Mouse (Mus musculus) heart, embryonic 13.5 days (tissue): ENCODE measurements around the gene Mrps23. TPM values are rescaled to one million over a fixed set of nuclear protein-coding genes. Genes with fewer than 3 reads are reported as not detected.
A peak's percentile ranks its signal among the peaks of the same experiment; 100 is the strongest.
"Not testable (repeated sequence)": the region's sequence is repeated elsewhere in the genome, so short reads cannot be mapped to it uniquely, and the experiment has no call there.

Experiments
- ATAC-seq: fragments of 200-750 bp; cut with Nextera tagmentation; 2 replicates; pipeline ENCODE4 v1.8.0; 2017; ENCODE audit warnings: moderate TSS enrichment; ENCODE audit not compliant: insufficient number of reproducible peaks, low FRiP score, low TSS enrichment; ENCODE audit errors: extremely low read depth
- H3K27ac ChIP-seq: fragments of 300-500 bp; sonication (generic); replicated peaks from 2 replicates; pipeline ENCODE4 v1.5.1; 2015; ENCODE audit warnings: moderate library complexity, mild to moderate bottlenecking, inconsistent platforms
- H3K27me3 ChIP-seq: fragments of 300-500 bp; sonication (generic); replicated peaks from 2 replicates; pipeline ENCODE4 v1.6.1; 2015; ENCODE audit warnings: mild to moderate bottlenecking, inconsistent platforms
- H3K36me3 ChIP-seq: fragments of 300-500 bp; sonication (generic); 2 replicates; pipeline ENCODE4 v1.6.1; 2015; ENCODE audit warnings: mild to moderate bottlenecking, inconsistent platforms
- H3K4me1 ChIP-seq: fragments of 300-500 bp; sonication (generic); 2 replicates; pipeline ENCODE4 v1.6.1; 2015; ENCODE audit warnings: inconsistent platforms
- H3K4me2 ChIP-seq: fragments of 300-500 bp; sonication (generic); 2 replicates; pipeline ENCODE4 v1.6.1; 2015; ENCODE audit warnings: inconsistent platforms, mild to moderate bottlenecking, moderate library complexity
- H3K4me3 ChIP-seq: fragments of 300-500 bp; sonication (generic); 2 replicates; pipeline ENCODE4 v1.5.1; 2015; ENCODE audit warnings: moderate library complexity, mild to moderate bottlenecking, inconsistent platforms
- H3K9ac ChIP-seq: fragments of 300-500 bp; sonication (generic); 2 replicates; pipeline ENCODE4 v1.6.1; 2015; ENCODE audit warnings: inconsistent platforms, mild to moderate bottlenecking, moderate library complexity
- H3K9me3 ChIP-seq: fragments of 300-500 bp; sonication (generic); 2 replicates; pipeline ENCODE4 v1.6.1; 2016; ENCODE audit warnings: inconsistent platforms
- WGBS: fragments of 180-500 bp; shearing (Covaris S2); methylation state at CpG from one replicate; pipeline ENCODE4 v1.1.7; 2015; ENCODE audit warnings: mixed read lengths; 5-methylcytosine and 5-hydroxymethylcytosine counted together
- polyA plus RNA-seq: library from polyadenylated mRNA; unstranded; fragments of >200 nt; fragmentation: Nextera tagmentation; extraction: Ambion mirVana; gene quantifications from 2 replicates; pipeline ENCODE4 v1.2.1, GENCODE M21; 2015

Mrps23 gene
- polyA plus RNA-seq, 1 experiment from 2014 or later = 76.0 TPM

DNA sequence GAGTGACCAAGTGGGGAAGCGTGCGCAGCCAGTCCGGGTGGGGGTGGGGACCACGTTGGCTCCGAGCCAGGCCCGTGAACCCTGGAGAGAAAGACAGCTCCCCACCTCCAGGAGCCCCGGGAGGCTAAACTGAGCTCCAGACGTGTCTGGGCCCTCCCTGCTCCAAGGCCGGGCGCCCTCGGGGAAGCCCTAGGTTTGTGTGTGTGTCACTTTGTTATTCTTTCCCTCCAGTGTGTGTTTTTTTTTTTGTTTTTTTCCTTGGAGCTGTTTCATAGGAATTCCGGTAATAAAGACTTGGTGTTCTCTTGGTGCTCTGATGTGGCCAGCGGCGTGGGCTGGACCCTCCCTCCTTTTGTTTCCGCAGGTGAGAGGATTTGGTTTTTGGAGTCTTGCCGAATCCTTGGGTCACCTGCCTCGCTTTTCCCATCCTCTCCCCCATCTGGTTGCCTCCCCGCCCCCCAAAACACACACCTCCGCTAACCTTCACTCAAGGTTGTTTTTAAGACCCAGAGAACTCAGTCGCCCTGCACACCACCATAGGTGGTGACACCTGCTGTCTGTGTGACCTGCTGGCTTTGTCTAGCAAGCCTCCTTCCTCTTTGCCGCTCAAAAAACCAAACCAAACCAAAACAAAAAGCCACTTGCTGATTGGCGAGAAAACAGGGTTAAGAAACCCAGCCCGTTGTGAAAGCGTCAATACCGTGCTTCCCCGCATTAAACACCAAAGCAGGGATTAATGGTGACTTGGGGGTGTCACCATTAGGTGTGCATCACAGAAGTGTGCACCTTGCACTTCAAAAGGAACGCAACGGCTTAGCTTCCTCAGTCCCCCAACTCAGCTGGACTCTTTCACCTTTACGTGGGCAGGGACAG lies 10.1 kb upstream of the Mrps23 start:
- Histone ChIP-seq H3K9ac (peak overlapping the region; percentile 76), H3K9me3 (no peaks in the 10 kb centered on the region), H3K4me3 (peak overlapping the region; percentile 38), H3K4me2 (peak overlapping the region; percentile 69), H3K27ac (no peak overlapping the region), H3K4me1 (peaks cover 47% of the 10 kb centered on the region), H3K36me3 (no peaks in the 10 kb centered on the region), H3K27me3 (peaks cover 50% of the 10 kb centered on the region)
- ATAC-seq = no peak
- 10% methylated on average over 29 of the region's 29 CpGs for WGBS

DNA sequence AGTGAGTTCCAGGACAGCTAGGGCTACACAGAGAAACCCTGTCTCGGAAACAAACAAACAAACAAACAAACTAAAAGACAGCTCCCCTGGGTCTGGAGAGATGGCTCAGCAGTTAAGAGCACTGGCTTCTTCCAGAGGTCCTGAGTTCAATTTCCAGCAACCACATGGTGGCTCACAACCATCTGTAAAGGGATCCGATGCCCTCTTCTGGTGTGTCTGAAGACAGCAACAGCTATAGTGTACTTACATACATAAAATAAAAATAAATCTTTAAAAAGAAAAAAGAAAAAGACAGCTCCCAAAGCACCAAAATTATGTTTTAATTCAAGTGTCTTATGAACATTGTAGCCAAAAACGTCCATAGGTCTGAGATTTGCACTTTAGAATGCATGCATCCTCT lies 8.5 kb upstream of the Mrps23 start:
- not testable (repeated sequence) for H3K9ac ChIP-seq, ATAC-seq, H3K4me3 ChIP-seq, H3K9me3 ChIP-seq, H3K27ac ChIP-seq, H3K4me2 ChIP-seq, H3K36me3 ChIP-seq
- H3K27me3 ChIP-seq = peaks cover 43% of the 10 kb centered on the region
- WGBS = 78% methylated on average over 3 of the region's 3 CpGs
- H3K4me1 ChIP-seq = peaks cover 62% of the 10 kb centered on the region

DNA sequence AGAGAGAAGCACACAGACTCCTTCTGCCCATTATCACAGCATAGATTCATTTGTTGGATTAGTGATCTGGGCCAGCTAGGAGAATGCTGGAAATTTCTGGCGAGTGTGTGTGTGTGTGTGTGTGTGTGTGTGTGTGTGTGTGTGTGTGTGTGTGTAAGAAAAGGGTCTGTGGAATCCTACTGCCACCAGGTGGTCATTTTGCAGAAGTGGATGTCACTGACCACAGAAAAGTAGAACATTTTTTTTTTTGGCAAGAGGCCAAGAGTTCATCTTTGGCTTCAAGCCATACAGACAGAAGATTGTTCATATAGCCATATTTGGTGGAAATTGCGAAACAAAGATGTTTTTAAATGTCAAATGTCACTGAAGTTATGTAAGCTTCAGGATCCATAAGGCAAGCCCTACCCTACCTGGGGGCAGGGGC lies 7.0 kb upstream of the Mrps23 start:
- Histone ChIP-seq H3K9ac (no peak overlapping the region), H3K27me3 (peaks cover 29% of the 10 kb centered on the region), H3K9me3 (no peaks in the 10 kb centered on the region), H3K36me3 (no peaks in the 10 kb centered on the region), H3K4me3 (no peak overlapping the region), H3K27ac (no peak overlapping the region), H3K4me1 (peaks cover 75% of the 10 kb centered on the region), H3K4me2 (no peak overlapping the region)
- WGBS = 3% methylated on average over 2 of the region's 2 CpGs
- ATAC-seq = no peak

DNA sequence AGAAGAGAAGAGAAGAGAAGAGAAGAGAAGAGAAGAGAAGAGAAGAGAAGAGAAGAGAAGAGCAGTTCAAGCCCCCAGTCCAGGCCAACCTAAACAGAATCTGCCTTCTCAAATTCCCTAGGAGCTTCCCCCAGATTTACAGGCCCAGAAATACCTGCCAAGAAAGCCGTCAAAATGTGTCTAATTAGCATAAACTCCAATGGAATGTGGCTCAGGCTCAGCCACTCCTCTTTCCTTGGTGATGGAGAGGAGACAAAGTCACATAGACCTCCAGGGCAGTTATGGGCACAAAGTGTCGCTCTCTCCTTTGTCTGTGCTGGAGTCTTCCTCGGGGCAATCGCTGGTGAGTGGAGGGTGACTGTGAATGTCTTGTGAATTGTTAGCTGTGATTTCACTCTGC lies 6.0 kb upstream of the Mrps23 start:
- Histone ChIP-seq H3K4me1 (peaks cover 75% of the 10 kb centered on the region), H3K4me3 (no peak overlapping the region), H3K9me3 (no peaks in the 10 kb centered on the region), H3K27me3 (peaks cover 18% of the 10 kb centered on the region), H3K9ac (no peak overlapping the region), H3K27ac (no peak overlapping the region), H3K36me3 (no peaks in the 10 kb centered on the region), H3K4me2 (no peak overlapping the region)
- no peak for ATAC-seq
- WGBS = 37% methylated on average over 4 of the region's 4 CpGs

DNA sequence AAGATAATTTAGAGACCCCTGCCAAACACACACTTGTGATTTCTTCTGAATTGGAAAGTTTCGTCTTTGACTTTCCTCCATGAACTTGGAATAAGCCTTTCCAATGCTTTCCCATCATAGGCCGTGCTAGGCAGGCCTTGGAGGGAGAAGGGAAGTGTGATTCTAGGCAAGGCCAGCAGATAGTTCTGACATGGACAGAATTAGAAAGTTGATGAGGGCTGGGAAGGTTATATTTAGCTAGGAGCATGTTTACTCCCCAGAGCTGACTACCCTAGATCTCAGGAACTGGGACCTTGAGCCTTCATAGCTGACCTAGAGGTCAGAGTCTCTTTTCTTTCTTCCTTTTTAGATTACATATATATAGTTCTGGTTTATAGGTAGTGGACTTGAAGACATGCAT lies 3.0 kb upstream of the Mrps23 start:
- H3K9ac ChIP-seq = peak overlapping the region; percentile 48
- no peak for ATAC-seq
- H3K27ac ChIP-seq = peak overlapping the region; percentile 94
- H3K4me3 ChIP-seq = no peak overlapping the region
- H3K9me3 ChIP-seq = no peaks in the 10 kb centered on the region
- H3K27me3 ChIP-seq = no peaks in the 10 kb centered on the region
- H3K4me1 ChIP-seq = peaks cover 82% of the 10 kb centered on the region
- peak overlapping the region; percentile 36 for H3K4me2 ChIP-seq
- 35% methylated on average over 2 of the region's 2 CpGs for WGBS
- peaks cover 10% of the 10 kb centered on the region for H3K36me3 ChIP-seq

DNA sequence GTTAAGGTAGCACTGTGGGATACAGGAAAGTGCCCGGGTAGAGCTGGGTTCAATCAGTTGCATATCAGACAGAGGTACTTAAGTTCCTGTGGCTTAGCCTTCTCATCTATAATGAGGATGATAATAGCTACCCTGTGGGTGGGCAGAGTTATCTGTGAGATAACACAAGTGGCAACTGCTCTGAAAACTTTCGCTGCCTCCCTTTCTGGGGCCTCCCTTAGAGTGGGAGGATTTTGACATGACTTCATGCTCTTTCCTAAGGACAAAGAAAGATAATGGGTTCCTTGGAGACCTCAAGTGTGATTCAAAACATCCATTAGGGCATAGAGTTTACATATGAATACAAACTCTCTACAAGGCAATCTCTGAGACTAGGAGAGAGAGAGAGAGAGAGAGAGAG lies 2.1 kb upstream of the Mrps23 start:
- H3K9ac ChIP-seq = peak overlapping the region; percentile 48; the same call in 1 of the 2 replicates
- no peaks in the 10 kb centered on the region for H3K9me3 ChIP-seq
- peak overlapping the region; percentile 94 for H3K27ac ChIP-seq
- WGBS = 5% methylated on average over 2 of the region's 2 CpGs
- peaks cover 14% of the 10 kb centered on the region for H3K36me3 ChIP-seq
- no peak for ATAC-seq
- no peaks in the 10 kb centered on the region for H3K27me3 ChIP-seq
- H3K4me2 ChIP-seq = peak overlapping the region; percentile 36
- no peak overlapping the region for H3K4me3 ChIP-seq
- peaks cover 83% of the 10 kb centered on the region for H3K4me1 ChIP-seq

DNA sequence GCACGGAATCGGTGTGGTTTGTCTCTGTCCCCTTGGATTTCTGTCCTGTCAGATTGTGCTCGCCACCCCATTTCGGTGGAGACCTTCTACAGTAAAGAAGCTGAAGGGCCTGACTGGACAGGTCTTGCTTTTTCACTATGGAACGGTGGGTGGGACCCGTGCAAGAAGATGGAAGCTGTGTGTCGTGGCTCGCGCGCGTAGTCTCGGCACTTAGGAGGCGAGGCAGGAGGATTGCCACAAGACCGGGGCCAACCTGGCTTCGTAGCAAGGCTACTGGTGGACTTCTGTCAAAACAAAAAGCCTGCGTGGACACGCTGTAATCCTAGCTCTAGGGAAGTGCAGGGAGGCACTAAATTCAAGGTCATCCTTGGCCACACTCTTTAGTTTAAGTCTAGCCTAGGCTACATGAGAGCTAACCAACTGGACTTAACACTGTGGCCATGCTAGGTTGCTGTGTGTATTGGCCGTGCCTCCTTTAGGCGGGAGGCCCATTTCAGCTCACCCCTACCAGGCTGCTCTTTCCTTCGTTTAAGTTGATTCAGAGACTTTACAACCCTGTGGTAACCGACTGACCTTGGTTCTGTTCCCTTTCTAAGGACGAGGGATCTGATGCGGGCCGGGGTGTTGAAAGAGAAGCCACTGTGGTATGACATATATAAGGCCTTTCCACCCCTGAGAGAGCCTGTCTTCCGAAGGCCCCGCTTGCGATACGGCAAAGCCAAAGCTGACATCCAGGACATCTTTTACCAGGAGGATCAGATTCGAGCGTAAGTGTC lies 593 bp downstream of the Mrps23 start:
- Histone ChIP-seq H3K4me3 (peak overlapping the region; percentile 95), H3K9ac (peak overlapping the region; percentile 93), H3K27me3 (no peaks in the 10 kb centered on the region), H3K36me3 (peaks cover 40% of the 10 kb centered on the region), H3K4me2 (peak overlapping the region; percentile 91), H3K4me1 (peaks cover 62% of the 10 kb centered on the region), H3K9me3 (no peaks in the 10 kb centered on the region), H3K27ac (peak overlapping the region; percentile 94)
- WGBS = 27% methylated on average over 30 of the region's 30 CpGs
- ATAC-seq = no peak; the same call in 1 of the 2 replicates

DNA sequence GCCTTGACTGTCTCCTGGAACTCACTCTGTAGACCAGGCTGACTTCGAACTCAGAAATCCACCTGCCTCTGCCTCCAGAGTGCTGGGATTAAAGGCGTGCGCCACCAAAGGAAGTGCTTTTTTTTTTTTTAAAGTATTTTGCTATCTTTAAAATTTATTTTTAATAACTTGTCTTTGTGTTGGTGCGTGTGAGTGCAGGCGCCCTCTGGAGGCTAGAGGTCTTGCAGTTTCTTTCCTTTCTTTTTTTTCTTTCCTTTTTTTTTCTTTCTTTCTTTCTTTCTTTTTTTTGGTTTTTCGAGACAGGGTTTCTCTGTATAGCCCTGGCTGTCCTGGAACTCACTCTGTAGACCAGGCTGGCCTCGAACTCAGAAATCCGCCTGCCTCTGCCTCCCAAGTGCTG lies 2.4 kb downstream of the Mrps23 start:
- peaks cover 58% of the 10 kb centered on the region for H3K36me3 ChIP-seq
- not testable (repeated sequence) for H3K27ac ChIP-seq, H3K9ac ChIP-seq, ATAC-seq, H3K9me3 ChIP-seq, H3K4me3 ChIP-seq, H3K4me2 ChIP-seq, H3K27me3 ChIP-seq
- H3K4me1 ChIP-seq = peaks cover 46% of the 10 kb centered on the region
- 80% methylated on average over 8 of the region's 8 CpGs for WGBS

DNA sequence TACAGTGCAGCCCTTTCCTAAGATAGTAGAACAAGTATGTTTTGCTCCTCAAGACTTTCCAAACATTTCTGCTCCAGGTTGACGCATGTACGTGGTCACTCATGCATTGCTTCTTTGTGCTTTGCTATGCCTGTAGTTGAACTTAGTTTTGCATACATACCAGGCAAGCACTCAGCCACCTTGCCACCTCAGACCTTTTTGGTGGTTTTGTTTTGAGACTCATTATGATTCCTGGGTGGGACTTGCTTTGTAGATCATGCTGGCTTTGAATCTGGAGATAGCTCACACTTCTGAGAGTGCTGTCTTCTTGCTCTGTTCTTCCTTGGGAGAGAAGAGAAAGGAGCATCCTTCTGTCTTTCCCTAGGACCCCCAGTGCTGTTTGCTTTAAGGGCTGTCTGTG lies 3.5 kb downstream of the Mrps23 start:
- H3K9ac ChIP-seq = no peak overlapping the region
- no peaks in the 10 kb centered on the region for H3K9me3 ChIP-seq
- WGBS = 96% methylated on average over 2 of the region's 2 CpGs
- no peak for ATAC-seq
- no peak overlapping the region for H3K4me2 ChIP-seq
- no peak overlapping the region for H3K4me3 ChIP-seq
- peaks cover 34% of the 10 kb centered on the region for H3K4me1 ChIP-seq
- no peak overlapping the region for H3K27ac ChIP-seq
- no peaks in the 10 kb centered on the region for H3K27me3 ChIP-seq
- H3K36me3 ChIP-seq = peaks cover 62% of the 10 kb centered on the region

DNA sequence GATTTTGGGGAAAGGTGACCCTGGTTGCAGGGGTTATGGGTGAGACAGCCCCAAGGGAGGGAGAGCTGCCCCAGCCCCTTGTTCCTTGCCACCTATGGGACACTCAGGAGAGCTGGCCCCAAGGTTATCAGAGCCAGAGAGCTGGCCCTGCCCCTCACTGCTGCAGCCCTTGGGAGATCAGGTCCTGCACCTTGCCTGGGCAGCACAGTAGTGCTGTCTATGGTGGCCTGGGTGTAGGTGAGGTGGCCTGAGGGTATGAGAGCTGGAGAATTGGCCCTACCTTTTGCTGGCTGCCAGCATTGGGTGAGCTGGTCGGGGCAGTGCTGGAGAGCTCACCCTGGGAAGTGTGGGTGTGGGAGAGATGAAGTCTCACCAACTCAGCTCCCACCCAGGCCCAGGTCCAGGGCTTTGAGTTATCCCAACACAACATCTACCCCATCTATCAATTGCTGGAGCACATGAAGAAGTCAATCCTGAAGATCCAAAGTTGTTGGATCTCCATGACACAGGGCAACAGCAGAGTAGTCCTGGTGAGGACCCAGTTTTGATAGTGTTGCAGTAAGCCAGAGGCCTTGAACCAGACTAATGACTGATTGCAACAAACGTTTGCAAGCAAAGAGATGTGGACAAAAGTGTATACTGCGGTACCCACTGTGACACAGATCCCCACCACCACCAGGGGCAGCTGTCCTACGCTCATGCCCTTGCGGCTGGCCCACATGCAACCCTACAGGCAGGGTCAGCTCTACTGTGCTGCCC lies 7.8 kb downstream of the Mrps23 start:
- Histone ChIP-seq H3K9me3 (no peaks in the 10 kb centered on the region), H3K4me3 (no peak overlapping the region), H3K4me1 (peaks cover 37% of the 10 kb centered on the region), H3K27ac (no peak overlapping the region), H3K9ac (no peak overlapping the region), H3K4me2 (no peak overlapping the region), H3K36me3 (peaks cover 49% of the 10 kb centered on the region), H3K27me3 (no peaks in the 10 kb centered on the region)
- WGBS = 84% methylated on average over 5 of the region's 5 CpGs
- no peak; the same call in 1 of the 2 replicates for ATAC-seq

DNA sequence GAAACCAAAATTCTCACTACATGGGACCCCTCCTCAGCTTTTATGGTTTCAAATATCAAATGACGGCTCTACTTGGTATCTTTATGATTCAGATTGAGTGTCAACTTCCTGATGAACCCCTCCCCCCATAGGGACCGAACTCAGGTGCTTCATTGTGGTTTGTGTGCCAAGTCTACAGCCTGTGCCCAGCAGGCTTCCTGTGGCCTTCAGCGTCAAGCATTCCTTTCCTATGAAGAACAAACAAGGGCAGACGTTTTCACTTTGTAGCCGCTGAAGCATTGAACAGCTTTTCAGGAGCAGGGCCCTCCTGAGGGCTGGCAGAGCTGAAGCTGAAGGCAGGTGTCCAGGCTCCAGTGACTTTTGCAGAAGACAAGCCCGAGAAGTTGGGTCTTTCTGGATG lies 9.6 kb downstream of the Mrps23 start:
- peak overlapping the region; percentile 11; the same call in 1 of the 2 replicates for H3K4me2 ChIP-seq

More for the DNA sequence above, 9.6 kb downstream of the Mrps23 start:
- Histone ChIP-seq H3K27me3 (no peaks in the 10 kb centered on the region), H3K4me1 (peaks cover 40% of the 10 kb centered on the region), H3K9ac (peak overlapping the region; percentile 59; the same call in 1 of the 2 replicates), H3K9me3 (no peaks in the 10 kb centered on the region), H3K27ac (peak overlapping the region; percentile 79; the same call in 1 of the 2 replicates), H3K36me3 (peaks cover 32% of the 10 kb centered on the region), H3K4me3 (no peak overlapping the region)
- ATAC-seq = no peak
- WGBS = 42% methylated on average over 6 of the region's 6 CpGs
